Mouse (Mus musculus) myocyte (in vitro differentiated cells): ENCODE data around the gene Prdm9. TPM values are rescaled to one million over a fixed set of nuclear protein-coding genes. Genes with fewer than 3 reads are reported as not detected.

Source experiments
- H3K27me3 ChIP-seq: one replicate; pipeline ENCODE4 v1.6.1; 2011; ENCODE audit not compliant: control insufficient read depth, insufficient read depth, insufficient read length
- H3K36me3 ChIP-seq: one replicate; pipeline ENCODE4 v1.6.1; 2011; ENCODE audit not compliant: control insufficient read depth, insufficient read depth
- H3K4me2 ChIP-seq: one replicate; pipeline ENCODE4 v1.6.1; 2011; ENCODE audit warnings: low read depth, control low read depth
- H3K4me3 ChIP-seq: one replicate; pipeline ENCODE4 v1.5.1; 2011; ENCODE audit warnings: mild to moderate bottlenecking, control low read depth, moderate library complexity
- H3K79me2 ChIP-seq: one replicate; pipeline ENCODE4 v1.6.1; 2011; ENCODE audit not compliant: control insufficient read depth, insufficient read depth
- H3ac ChIP-seq: one replicate; pipeline ENCODE4 v1.6.1; 2011; ENCODE audit not compliant: control insufficient read depth, insufficient read length
- CEBPB ChIP-seq: IDR thresholded peaks from 2 replicates; pipeline ENCODE4 v1.6.1; 2011; ENCODE audit warnings: mild to moderate bottlenecking, moderate library complexity; ENCODE audit not compliant: poor library complexity, insufficient read depth, severe bottlenecking
- E2F4 ChIP-seq: IDR thresholded peaks from one replicate; pipeline ENCODE4 v1.6.1; 2011; ENCODE audit warnings: mild to moderate bottlenecking, control low read depth, moderate library complexity; ENCODE audit not compliant: insufficient read depth
- MAX ChIP-seq: IDR thresholded peaks from one replicate; pipeline ENCODE4 v1.6.1; 2011; ENCODE audit warnings: low read depth, mild to moderate bottlenecking, control low read depth
- MYOD1 ChIP-seq, 3 experiments: IDR thresholded peaks; one replicate each; pipeline ENCODE4 v1.6.1; 2011; ENCODE audit warnings: control low read depth in 2 of 3, low read depth in 2 of 3, mild to moderate bottlenecking in 2 of 3, moderate library complexity in 1 of 3; ENCODE audit not compliant: insufficient read length in 2 of 3, control insufficient read depth in 1 of 3
- MYOG ChIP-seq, 3 experiments: IDR thresholded peaks; one replicate each; pipeline ENCODE4 v1.6.1; 2011; ENCODE audit warnings: control low read depth in 2 of 3, low read depth in 2 of 3, mild to moderate bottlenecking in 2 of 3; ENCODE audit not compliant: insufficient read length in 2 of 3, control insufficient read depth in 1 of 3, insufficient read depth in 1 of 3
- POLR2A ChIP-seq: IDR thresholded peaks from one replicate; pipeline ENCODE4 v1.6.1; 2011; ENCODE audit warnings: low read depth, mild to moderate bottlenecking, control low read depth, moderate library complexity; ENCODE audit not compliant: insufficient read length
- POLR2AphosphoS2 ChIP-seq: IDR thresholded peaks from one replicate; pipeline ENCODE4 v1.6.1; 2011; ENCODE audit warnings: low read depth, control low read depth; ENCODE audit not compliant: insufficient read length
- REST ChIP-seq: IDR thresholded peaks from one replicate; pipeline ENCODE4 v1.6.1; 2011; ENCODE audit warnings: mild to moderate bottlenecking, control low read depth, moderate library complexity; ENCODE audit not compliant: insufficient read depth, insufficient read length
- SRF ChIP-seq: IDR thresholded peaks from one replicate; pipeline ENCODE4 v1.6.1; 2011; ENCODE audit warnings: low read depth; ENCODE audit not compliant: control insufficient read depth, insufficient read length
- TCF12 ChIP-seq: IDR thresholded peaks from one replicate; pipeline ENCODE4 v1.6.1; 2011; ENCODE audit warnings: mild to moderate bottlenecking, control low read depth; ENCODE audit not compliant: poor library complexity, insufficient read depth, severe bottlenecking
- TCF3 ChIP-seq: IDR thresholded peaks from one replicate; pipeline ENCODE4 v1.6.1; 2011; ENCODE audit warnings: low read depth, control low read depth; ENCODE audit not compliant: insufficient read length
- USF1 ChIP-seq: IDR thresholded peaks from one replicate; pipeline ENCODE4 v1.6.1; 2011; ENCODE audit warnings: low read depth, mild to moderate bottlenecking, control low read depth, moderate library complexity
- polyA plus RNA-seq: library from polyadenylated mRNA; unstranded; fragments of >200 nt; fragmentation: generic; extraction: Trizol; gene quantifications from one replicate; pipeline ENCODE4 v1.2.1, GENCODE M21; 2012; ENCODE audit warnings: missing spikeins

Prdm9 gene
- polyA plus RNA-seq, 1 experiment: 1.2 TPM

GRCm38 (mm10) chr17:15575056-15575455, 10.9 kb upstream of the Prdm9 start:
- no peaks in the 10 kb centered on the region for H3K27me3 ChIP-seq
- H3K4me2 ChIP-seq: no peak overlapping the region
- no peak for TF ChIP-seq MAX
- TF ChIP-seq MYOG (IDR thresholded peaks at IDR 0.05; ENCODE audit: control insufficient read depth in 1 of 3, insufficient read depth in 1 of 3, insufficient read length in 2 of 3, low read depth in 2 of 3): peak in 1 of 3 experiments; percentile 11
- no peaks in the 10 kb centered on the region for H3K79me2 ChIP-seq
- H3K4me3 ChIP-seq: no peak overlapping the region
- H3ac ChIP-seq: no peak overlapping the region
- H3K36me3 ChIP-seq: no peaks in the 10 kb centered on the region

- H3K4me3 ChIP-seq: no peak overlapping the region
- no peak overlapping the region for H3ac ChIP-seq
- no peak for TF ChIP-seq TCF3
- no peak for TF ChIP-seq E2F4
- TF ChIP-seq POLR2A: no peak
- TF ChIP-seq MAX: no peak
- TF ChIP-seq REST: no peak
- no peak for TF ChIP-seq USF1
- no peak for TF ChIP-seq CEBPB
- no peak for TF ChIP-seq SRF
- no peak for TF ChIP-seq TCF12
- no peak for TF ChIP-seq MYOG (IDR thresholded peaks at IDR 0.05; ENCODE audit: control insufficient read depth in 1 of 3, insufficient read depth in 1 of 3, insufficient read length in 2 of 3, low read depth in 2 of 3)
- TF ChIP-seq POLR2AphosphoS2: no peak
- TF ChIP-seq MYOD1 (IDR thresholded peaks at IDR 0.05; ENCODE audit: control insufficient read depth in 1 of 3, insufficient read length in 2 of 3, low read depth in 2 of 3): no peak
- H3K27me3 ChIP-seq: no peaks in the 10 kb centered on the region
- H3K4me2 ChIP-seq: no peak overlapping the region
- no peaks in the 10 kb centered on the region for H3K79me2 ChIP-seq
- no peaks in the 10 kb centered on the region for H3K36me3 ChIP-seq
These were observed 2.8 kb upstream of the Prdm9 start for GRCm38 (mm10) chr17:15566908-15567307.

GRCm38 (mm10) chr17:15564928-15565300, 760 bp upstream of the Prdm9 start:
- TF ChIP-seq MAX (no peak), USF1 (no peak), REST (no peak), TCF3 (no peak), TCF12 (no peak), CEBPB (no peak), SRF (no peak), MYOG (IDR thresholded peaks at IDR 0.05; ENCODE audit: control insufficient read depth in 1 of 3, insufficient read depth in 1 of 3, insufficient read length in 2 of 3, low read depth in 2 of 3) (no peak), POLR2A (no peak), MYOD1 (IDR thresholded peaks at IDR 0.05; ENCODE audit: control insufficient read depth in 1 of 3, insufficient read length in 2 of 3, low read depth in 2 of 3) (no peak), POLR2AphosphoS2 (no peak), E2F4 (no peak)
- H3K36me3 ChIP-seq: no peaks in the 10 kb centered on the region
- H3K79me2 ChIP-seq: no peaks in the 10 kb centered on the region
- peak overlapping the region; percentile 59 for H3K4me2 ChIP-seq
- H3ac ChIP-seq: no peak overlapping the region
- H3K4me3 ChIP-seq: peak overlapping the region; percentile 55
- H3K27me3 ChIP-seq: no peaks in the 10 kb centered on the region

GRCm38 (mm10) chr17:15559946-15560345, 4.2 kb downstream of the Prdm9 start:
- TF ChIP-seq MYOD1 (IDR thresholded peaks at IDR 0.05; ENCODE audit: control insufficient read depth in 1 of 3, insufficient read length in 2 of 3, low read depth in 2 of 3): no peak
- Histone ChIP-seq H3K27me3 (no peaks in the 10 kb centered on the region), H3K4me3 (no peak overlapping the region), H3K79me2 (no peaks in the 10 kb centered on the region), H3K36me3 (no peaks in the 10 kb centered on the region), H3ac (no peak overlapping the region), H3K4me2 (no peak overlapping the region)

- no peak overlapping the region for H3K4me2 ChIP-seq
- no peaks in the 10 kb centered on the region for H3K36me3 ChIP-seq
- H3ac ChIP-seq: no peak overlapping the region
- no peak overlapping the region for H3K4me3 ChIP-seq
- TF ChIP-seq TCF12: no peak
- TF ChIP-seq POLR2A: no peak
- no peak for TF ChIP-seq USF1
- no peak for TF ChIP-seq MAX
- TF ChIP-seq E2F4: no peak
- TF ChIP-seq MYOG (IDR thresholded peaks at IDR 0.05; ENCODE audit: control insufficient read depth in 1 of 3, insufficient read depth in 1 of 3, insufficient read length in 2 of 3, low read depth in 2 of 3): no peak
- no peak for TF ChIP-seq CEBPB
- no peak for TF ChIP-seq POLR2AphosphoS2
- TF ChIP-seq MYOD1 (IDR thresholded peaks at IDR 0.05; ENCODE audit: control insufficient read depth in 1 of 3, insufficient read length in 2 of 3, low read depth in 2 of 3): no peak
- no peak for TF ChIP-seq TCF3
- no peak for TF ChIP-seq REST
- no peak for TF ChIP-seq SRF
- no peaks in the 10 kb centered on the region for H3K79me2 ChIP-seq
- no peaks in the 10 kb centered on the region for H3K27me3 ChIP-seq
These were observed 14.4 kb downstream of the Prdm9 start for GRCm38 (mm10) chr17:15549713-15550112.
